Mouse (Mus musculus) naive thymus-derived CD4-positive, alpha-beta T cell, adult 5 months (primary cell): ENCODE results near the gene Eddm3b. TPM values are rescaled to one million over a fixed set of nuclear protein-coding genes. Genes with fewer than 3 reads are reported as not detected.

Source experiments
- polyA plus RNA-seq: library from polyadenylated mRNA; unstranded; fragments of 100-300 nt; shearing (Covaris generic); gene quantifications from one replicate; pipeline ENCODE4 v1.2.1, GENCODE M21; 2017

Eddm3b gene
- not detected for polyA plus RNA-seq

DNA sequence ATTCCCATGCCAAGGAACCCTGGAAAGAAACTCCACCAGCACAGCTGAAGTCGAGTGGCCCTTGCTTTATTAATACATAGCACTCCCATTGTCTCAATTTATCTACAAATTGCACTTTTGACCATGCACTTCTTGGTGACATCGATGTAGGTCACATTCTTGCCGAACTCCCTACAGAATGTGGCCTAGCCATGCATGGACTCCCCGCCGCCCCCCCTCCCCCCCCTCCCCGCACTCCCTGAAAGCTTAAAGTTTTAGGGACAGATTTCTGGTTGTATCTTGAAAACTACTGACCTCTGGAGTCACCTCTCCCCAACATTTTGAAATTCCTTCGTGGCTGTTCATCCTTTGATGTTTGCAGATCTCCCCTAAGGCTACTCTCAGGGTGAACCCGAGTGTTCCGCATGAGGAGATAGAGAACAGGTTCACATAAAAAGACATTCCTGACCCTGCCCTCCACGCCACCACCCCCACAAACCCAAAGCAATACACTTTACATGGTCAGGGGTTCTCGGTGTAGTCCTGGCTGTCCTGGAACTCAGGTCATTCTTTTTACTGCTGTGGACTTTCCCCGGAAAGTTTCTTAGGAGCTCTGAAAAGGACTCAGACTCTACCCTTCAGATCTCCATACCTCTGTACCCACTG is at the start of gene Eddm3b:
Gene Eddm3b (plus strand): TSS at position 511 of the 645 bp plus-strand sequence.

DNA sequence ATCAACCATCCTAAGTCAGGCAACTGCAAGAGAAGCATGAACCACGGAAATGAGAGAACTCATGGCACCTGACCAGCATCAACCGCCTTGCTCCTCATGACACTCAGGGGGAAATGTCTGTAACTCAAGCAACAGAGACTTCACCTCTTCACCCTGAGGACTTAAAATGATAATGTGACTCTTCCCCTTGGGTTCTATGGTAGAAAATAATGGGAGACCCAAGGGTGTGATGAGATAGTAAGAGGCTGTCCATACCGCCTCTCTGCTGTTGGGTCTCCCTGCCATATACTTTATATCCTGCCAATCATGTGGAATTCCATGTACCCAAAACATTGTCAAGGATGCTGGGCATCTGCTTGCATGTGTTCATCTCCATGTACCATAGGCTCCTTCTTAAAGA is 39.9 kb upstream of the Eddm3b start, which contains the start of gene Olfr750:
Gene Olfr750 (minus strand): TSS at position 101 of the 400 bp plus-strand sequence.

GRCm38 (mm10) chr14:51090921-51091900 is 23.0 kb upstream of the Eddm3b start, which contains the start of the genes Rnase4 and Ang:
Rnase4 (plus strand) TSS chr14:51091077.
Ang (plus strand) TSS chr14:51091150.

GRCm38 (mm10) chr14:51146685-51147084 is 32.5 kb downstream of the Eddm3b start, which contains the start of gene Rnase1:
Rnase1 (minus strand) TSS chr14:51146785.

DNA sequence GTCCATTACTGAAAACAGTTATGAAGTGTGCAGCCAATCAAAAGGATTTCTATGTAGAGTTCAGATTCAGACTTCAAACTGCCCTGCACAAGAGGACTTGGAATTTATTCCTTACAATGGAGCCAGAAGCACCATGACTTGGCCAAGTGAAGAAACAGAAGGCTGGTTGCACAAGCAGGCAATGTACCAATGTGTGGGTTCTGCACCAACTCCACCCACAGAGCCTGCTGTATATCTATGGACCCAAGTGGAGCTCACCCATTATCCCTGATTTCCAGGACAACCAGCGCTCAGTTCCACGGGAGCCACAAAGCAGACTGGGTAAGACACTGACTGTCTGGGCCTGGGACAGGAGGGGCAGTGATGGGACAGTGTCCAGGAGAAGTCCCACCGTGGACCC is 47.8 kb downstream of the Eddm3b start, which contains the start of gene Rnase2b:
Gene Rnase2b (plus strand): TSS at position 285 of the 400 bp plus-strand sequence.

Other genes with a start within 250 kb of the Eddm3b start
- gene Tep1, start 243.9 kb upstream of the Eddm3b start, polyA plus RNA-seq = 15.7 TPM
- gene Klhl33, start 216.9 kb upstream of the Eddm3b start, polyA plus RNA-seq = 0.14 TPM
- 101 TPM for gene Osgep, start 189.5 kb upstream of the Eddm3b start, polyA plus RNA-seq
- gene Apex1, start 189.5 kb upstream of the Eddm3b start, polyA plus RNA-seq = 62.6 TPM
- gene Pip4p1, start 183.6 kb upstream of the Eddm3b start, polyA plus RNA-seq = 138 TPM
- gene Pnp, start 183.3 kb upstream of the Eddm3b start, polyA plus RNA-seq = 26.3 TPM
- gene Gm49342, start 169.9 kb upstream of the Eddm3b start, polyA plus RNA-seq = not detected
- not detected for gene Pnp2, start 158.4 kb upstream of the Eddm3b start, polyA plus RNA-seq
- not detected for gene Rnase10, start 106.7 kb upstream of the Eddm3b start, polyA plus RNA-seq
- gene Rnase9, start 72.6 kb upstream of the Eddm3b start, polyA plus RNA-seq = not detected
- not detected for gene Rnase11, start 64.3 kb upstream of the Eddm3b start, polyA plus RNA-seq
- gene Rnase12, start 56.8 kb upstream of the Eddm3b start, polyA plus RNA-seq = not detected
- gene Olfr750, start 40.0 kb upstream of the Eddm3b start, polyA plus RNA-seq = 0.09 TPM
- 0.39 TPM for gene Rnase4, start 23.3 kb upstream of the Eddm3b start, polyA plus RNA-seq
- gene Ang, start 23.3 kb upstream of the Eddm3b start, polyA plus RNA-seq = not detected
- gene Rnase6, start 9.5 kb downstream of the Eddm3b start, polyA plus RNA-seq = not detected
- not detected for gene Rnase1, start 32.4 kb downstream of the Eddm3b start, polyA plus RNA-seq
- gene Rnase2b, start 47.8 kb downstream of the Eddm3b start, polyA plus RNA-seq = not detected
- gene Ang2, start 84.7 kb downstream of the Eddm3b start, polyA plus RNA-seq = not detected
- not detected for gene Ear14, start 89.0 kb downstream of the Eddm3b start, polyA plus RNA-seq
- not detected for gene Rnase2a, start 141.7 kb downstream of the Eddm3b start, polyA plus RNA-seq
- not detected for gene Gm7247, start 247.3 kb downstream of the Eddm3b start, polyA plus RNA-seq